Mouse (Mus musculus) hindbrain, embryonic 13.5 days (tissue): ENCODE measurements around the gene Gm9803. TPM values are rescaled to one million over a fixed set of nuclear protein-coding genes. Genes with fewer than 3 reads are reported as not detected.
"Not testable (repeated sequence)": the region's sequence is repeated elsewhere in the genome, so short reads cannot be mapped to it uniquely, and the experiment has no call there.

ENCODE experiments used
- ATAC-seq: fragments of 200-750 bp; cut with Nextera tagmentation; 2 replicates; pipeline ENCODE4 v1.8.0; 2017; ENCODE audit warnings: moderate TSS enrichment; ENCODE audit not compliant: low FRiP score
- H3K27ac ChIP-seq: fragments of 300-500 bp; sonication (generic); 2 replicates; pipeline ENCODE4 v1.5.1; 2015; ENCODE audit warnings: inconsistent platforms, mild to moderate bottlenecking, moderate library complexity
- H3K27me3 ChIP-seq: fragments of 300-500 bp; sonication (generic); 2 replicates; pipeline ENCODE4 v1.6.1; 2015; ENCODE audit warnings: mild to moderate bottlenecking, inconsistent platforms
- H3K36me3 ChIP-seq: fragments of 300-500 bp; sonication (generic); 2 replicates; pipeline ENCODE4 v1.6.1; 2015; ENCODE audit warnings: mild to moderate bottlenecking, inconsistent platforms
- H3K4me1 ChIP-seq: fragments of 300-500 bp; sonication (generic); replicated peaks from 2 replicates; pipeline ENCODE4 v1.6.1; 2015; ENCODE audit warnings: inconsistent platforms
- H3K4me2 ChIP-seq: fragments of 300-500 bp; sonication (generic); 2 replicates; pipeline ENCODE4 v1.6.1; 2015; ENCODE audit warnings: inconsistent platforms, mild to moderate bottlenecking, moderate library complexity
- H3K4me3 ChIP-seq: fragments of 300-500 bp; sonication (generic); 2 replicates; pipeline ENCODE4 v1.5.1; 2015; ENCODE audit warnings: mild to moderate bottlenecking, inconsistent platforms
- H3K9ac ChIP-seq: fragments of 300-500 bp; sonication (generic); 2 replicates; pipeline ENCODE4 v1.6.1; 2015; ENCODE audit warnings: mild to moderate bottlenecking, inconsistent platforms
- H3K9me3 ChIP-seq: fragments of 300-500 bp; sonication (generic); 2 replicates; pipeline ENCODE4 v1.6.1; 2016; ENCODE audit warnings: inconsistent platforms
- WGBS: fragments of 180-500 bp; shearing (Covaris S2); methylation state at CpG from one replicate; pipeline ENCODE4 v1.1.7; 2015; 5-methylcytosine and 5-hydroxymethylcytosine counted together
- polyA plus RNA-seq: library from polyadenylated mRNA; unstranded; fragments of >200 nt; fragmentation: Nextera tagmentation; extraction: Ambion mirVana; gene quantifications from 2 replicates; pipeline ENCODE4 v1.2.1, GENCODE M21; 2015

The Gm9803 gene
- 16.4 and 19.4 TPM in 2 replicates for polyA plus RNA-seq

- not testable (repeated sequence) for H3K9me3 ChIP-seq, H3K27ac ChIP-seq, H3K27me3 ChIP-seq, H3K9ac ChIP-seq, H3K4me2 ChIP-seq, ATAC-seq, H3K4me3 ChIP-seq
- peaks cover 20% of the 10 kb centered on the region for H3K4me1 ChIP-seq
- 97% methylated on average over 10 of the region's 10 CpGs for WGBS
- H3K36me3 ChIP-seq, result peaks cover 29% of the 10 kb centered on the region
These were observed at the start of gene Gm9803 for GRCm38 (mm10) chr10:43523931-43524330. Gene Gm9803 (plus strand): TSS chr10:43524084.

GRCm38 (mm10) chr10:43475376-43475775 lies 48.5 kb upstream of the Gm9803 start:
- no peak overlapping the region for H3K9ac ChIP-seq
- H3K4me2 ChIP-seq, result no peak overlapping the region
- H3K36me3 ChIP-seq, result no peaks in the 10 kb centered on the region
- ATAC-seq, result no peak
- WGBS, result 61% methylated on average over 4 of the region's 4 CpGs
- H3K4me3 ChIP-seq, result no peak overlapping the region
- H3K4me1 ChIP-seq, result peaks cover 25% of the 10 kb centered on the region
- no peak overlapping the region for H3K27ac ChIP-seq
- H3K27me3 ChIP-seq, result no peaks in the 10 kb centered on the region
- no peaks in the 10 kb centered on the region for H3K9me3 ChIP-seq

GRCm38 (mm10) chr10:43477459-43477858 lies 46.4 kb upstream of the Gm9803 start:
- H3K4me2 ChIP-seq, result peak overlapping the region; percentile 97
- H3K27me3 ChIP-seq, result no peaks in the 10 kb centered on the region
- ATAC-seq, result no peak
- H3K27ac ChIP-seq, result peak overlapping the region; percentile 98; the same call in 1 of the 2 replicates
- H3K4me3 ChIP-seq, result peak overlapping the region; percentile 76
- 2% methylated on average over 9 of the region's 9 CpGs for WGBS
- no peaks in the 10 kb centered on the region for H3K36me3 ChIP-seq
- H3K9me3 ChIP-seq, result no peaks in the 10 kb centered on the region
- peak overlapping the region; percentile 90 for H3K9ac ChIP-seq
- peaks cover 45% of the 10 kb centered on the region for H3K4me1 ChIP-seq

- H3K4me2 ChIP-seq, result peak overlapping the region; percentile 97
- peak overlapping the region; percentile 90 for H3K9ac ChIP-seq
- no peaks in the 10 kb centered on the region for H3K36me3 ChIP-seq
- ATAC-seq, result peak; percentile 25
- under 1% methylated on average over 41 of the region's 42 CpGs for WGBS
- peaks cover 51% of the 10 kb centered on the region for H3K4me1 ChIP-seq
- H3K27me3 ChIP-seq, result no peaks in the 10 kb centered on the region
- H3K9me3 ChIP-seq, result no peaks in the 10 kb centered on the region
- peak overlapping the region; percentile 76 for H3K4me3 ChIP-seq
- H3K27ac ChIP-seq, result peak overlapping the region; percentile 98
These were observed 45.8 kb upstream of the Gm9803 start for GRCm38 (mm10) chr10:43477865-43478681.

- Histone ChIP-seq H3K9ac (peak within 1 kb of the TSS; percentile 90), H3K4me3 (peak within 1 kb of the TSS; percentile 76), H3K27ac (peak within 1 kb of the TSS; percentile 98), H3K27me3 (no peaks in the 10 kb centered on the region), H3K4me1 (peaks cover 59% of the 10 kb centered on the region), H3K9me3 (no peaks in the 10 kb centered on the region), H3K36me3 (no peaks in the 10 kb centered on the region), H3K4me2 (peak within 1 kb of the TSS; percentile 97)
- peak; percentile 81 for ATAC-seq
- under 1% methylated on average over 38 of the region's 101 CpGs for WGBS
These were observed 45.0 kb upstream of the Gm9803 start, which contains the start of gene Bend3 for GRCm38 (mm10) chr10:43478751-43479435. Gene Bend3 (plus strand): TSS chr10:43478831.

- no peaks in the 10 kb centered on the region for H3K9me3 ChIP-seq
- peak overlapping the region; percentile 98 for H3K27ac ChIP-seq
- H3K4me3 ChIP-seq, result peak overlapping the region; percentile 76
- peak overlapping the region; percentile 90 for H3K9ac ChIP-seq
- H3K36me3 ChIP-seq, result no peaks in the 10 kb centered on the region
- H3K4me2 ChIP-seq, result peak overlapping the region; percentile 97
- H3K4me1 ChIP-seq, result peaks cover 59% of the 10 kb centered on the region
- no peaks in the 10 kb centered on the region for H3K27me3 ChIP-seq
- ATAC-seq, result peak; percentile 85
- under 1% methylated on average over 66 of the region's 103 CpGs for WGBS
These were observed 44.3 kb upstream of the Gm9803 start for GRCm38 (mm10) chr10:43479436-43480157.

- Histone ChIP-seq H3K4me3 (peak overlapping the region; percentile 76), H3K9ac (peak overlapping the region; percentile 90), H3K4me1 (peaks cover 59% of the 10 kb centered on the region), H3K36me3 (no peaks in the 10 kb centered on the region), H3K9me3 (no peaks in the 10 kb centered on the region), H3K27ac (peak overlapping the region; percentile 98), H3K27me3 (no peaks in the 10 kb centered on the region), H3K4me2 (peak overlapping the region; percentile 97)
- 3% methylated on average over 13 of the region's 13 CpGs for WGBS
- ATAC-seq, result no peak
These were observed 43.5 kb upstream of the Gm9803 start for GRCm38 (mm10) chr10:43480227-43480849.

GRCm38 (mm10) chr10:43481179-43481578 lies 42.7 kb upstream of the Gm9803 start:
- 38% methylated on average over 4 of the region's 4 CpGs for WGBS
- no peaks in the 10 kb centered on the region for H3K36me3 ChIP-seq

GRCm38 (mm10) chr10:43482021-43482420 lies 41.9 kb upstream of the Gm9803 start:
- Histone ChIP-seq H3K9me3 (no peaks in the 10 kb centered on the region), H3K36me3 (no peaks in the 10 kb centered on the region), H3K27me3 (no peaks in the 10 kb centered on the region), H3K9ac (no peak overlapping the region), H3K27ac (no peak overlapping the region), H3K4me2 (no peak overlapping the region), H3K4me3 (no peak overlapping the region), H3K4me1 (peaks cover 54% of the 10 kb centered on the region)
- WGBS, result 89% methylated on average over 5 of the region's 5 CpGs
- ATAC-seq, result no peak

More at GRCm38 (mm10) chr10:43481179-43481578, 42.7 kb upstream of the Gm9803 start:
- no peak overlapping the region for H3K4me3 ChIP-seq
- no peak overlapping the region for H3K9ac ChIP-seq
- H3K4me1 ChIP-seq, result peaks cover 59% of the 10 kb centered on the region
- no peak overlapping the region for H3K27ac ChIP-seq
- H3K27me3 ChIP-seq, result no peaks in the 10 kb centered on the region
- H3K4me2 ChIP-seq, result no peak overlapping the region
- no peaks in the 10 kb centered on the region for H3K9me3 ChIP-seq
- no peak for ATAC-seq

GRCm38 (mm10) chr10:43483426-43483995 lies 40.4 kb upstream of the Gm9803 start:
- 0 out of 2 replicates have a peak overlapping the region, but pooled peaks have one; percentile 45 for H3K27ac ChIP-seq
- no peak for ATAC-seq
- no peak overlapping the region for H3K4me3 ChIP-seq
- 37% methylated on average over 9 of the region's 9 CpGs for WGBS
- H3K9me3 ChIP-seq, result no peaks in the 10 kb centered on the region
- H3K4me1 ChIP-seq, result peaks cover 39% of the 10 kb centered on the region
- no peaks in the 10 kb centered on the region for H3K27me3 ChIP-seq
- 0 out of 2 replicates have a peak overlapping the region, but pooled peaks have one; percentile 14 for H3K9ac ChIP-seq
- peak overlapping the region; percentile 15; the same call in 1 of the 2 replicates for H3K4me2 ChIP-seq
- H3K36me3 ChIP-seq, result no peaks in the 10 kb centered on the region

GRCm38 (mm10) chr10:43485751-43486268 lies 38.1 kb upstream of the Gm9803 start:
- Histone ChIP-seq H3K9ac (no peak overlapping the region), H3K27me3 (no peaks in the 10 kb centered on the region), H3K27ac (no peak overlapping the region), H3K4me2 (no peak overlapping the region), H3K4me3 (no peak overlapping the region), H3K36me3 (no peaks in the 10 kb centered on the region), H3K9me3 (no peaks in the 10 kb centered on the region), H3K4me1 (peaks cover 41% of the 10 kb centered on the region)
- no peak for ATAC-seq
- 94% methylated on average over 6 of the region's 6 CpGs for WGBS
